16 mouse cellular contexts compared by ENCODE assay signal in the genomic region with DNA sequence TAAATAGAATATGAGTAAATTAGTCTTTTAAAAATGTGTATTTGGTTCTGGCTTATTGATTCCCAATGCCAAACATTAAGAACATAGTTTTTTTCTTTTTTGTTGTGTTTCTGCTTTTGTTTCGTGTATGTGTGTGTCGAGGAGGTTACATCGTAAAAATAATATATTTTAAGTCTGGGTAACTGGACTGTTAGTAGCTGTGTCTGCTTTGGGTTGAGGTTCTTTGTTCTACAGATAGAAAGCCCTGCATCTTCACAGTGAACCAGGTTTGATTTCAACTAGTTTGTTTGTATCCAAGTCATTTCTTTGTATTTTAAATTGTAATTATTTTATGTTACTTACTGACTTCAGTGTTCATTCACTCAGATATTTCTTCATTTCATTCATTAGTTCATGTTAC. TPM values are rescaled to one million over a fixed set of nuclear protein-coding genes. Genes with fewer than 3 reads are reported as not detected.
A peak's percentile ranks its signal among the peaks of the same experiment; 100 is the strongest.
DNase-seq lines count a peak whose midpoint lies in the region; ATAC-seq and TF ChIP-seq lines count a peak whose summit lies in the region.
"Had no signal": no experiment of that assay in that cellular context is flagged by ENCODE, and none has a peak within 500 bp of the region (broad histone marks: within the 10 kb centered on the region; RNA-seq: fewer than 3 reads in every experiment).

No protein-coding gene starts in this region.

- H3K36me3 ChIP-seq in heart, adult 2 months (ENCODE audit: control insufficient read depth, insufficient read depth, low read length) = peaks cover 2% of the 10 kb centered on the region
- H3K36me3 ChIP-seq in heart, embryonic 11.5 days (ENCODE audit: control insufficient read depth, insufficient read depth, low read length) = 0 out of 2 replicates have a peak, but pooled peaks cover 2% of the 10 kb centered on the region
- peaks cover 5% of the 10 kb centered on the region; the same call in 1 of the 2 replicates for H3K36me3 ChIP-seq in hindbrain, embryonic 14.5 days (replicated peaks; ENCODE audit: control insufficient read depth, insufficient read depth)
- H3K36me3 ChIP-seq in neural tube, embryonic 13.5 days = no peaks in the 10 kb centered on the region
- H3K36me3 ChIP-seq: embryonic facial prominence, embryonic 15.5 days had no signal

- H3K9ac ChIP-seq in heart, adult 2 months (ENCODE audit: low read depth, low read length) = no peak overlapping the region
- H3K9ac ChIP-seq in heart, embryonic 11.5 days (ENCODE audit: low read depth, low read length) = no peak overlapping the region
- H3K9ac ChIP-seq in hindbrain, embryonic 14.5 days = peak overlapping the region; percentile 84
- peak overlapping the region; percentile 75 for H3K9ac ChIP-seq in neural tube, embryonic 13.5 days
- H3K9ac ChIP-seq: embryonic facial prominence, embryonic 15.5 days had no signal

- no peak for DNase-seq in heart, adult 2 months
- no peak for DNase-seq in left cerebral cortex, adult 2 months (ENCODE audit: extremely low spot score in 1 of 2, low spot score in 2 of 2)
- DNase-seq in left cerebral cortex, postnatal 36 days (ENCODE audit: low spot score in 2 of 2) = no peak
- DNase-seq in hindbrain, embryonic 14.5 days (ENCODE audit: low spot score) = no peak
- DNase-seq in liver = no peak
- DNase-seq: adrenal gland, postnatal 14 days; kidney, postnatal 25 days; lung, adult 2 months; thymus, adult 2 months had no signal

- H3K27me3 ChIP-seq in heart, adult 2 months (ENCODE audit: control insufficient read depth, insufficient read depth, low read length) = no peaks in the 10 kb centered on the region
- no peaks in the 10 kb centered on the region for H3K27me3 ChIP-seq in heart, embryonic 11.5 days (ENCODE audit: control insufficient read depth, insufficient read depth, low read length)
- H3K27me3 ChIP-seq in hindbrain, embryonic 14.5 days (ENCODE audit: control insufficient read depth, insufficient read depth, low read length) = no peaks in the 10 kb centered on the region
- no peaks in the 10 kb centered on the region for H3K27me3 ChIP-seq in neural tube, embryonic 13.5 days
- H3K27me3 ChIP-seq: embryonic facial prominence, embryonic 15.5 days had no signal

- intact Hi-C loops in heart, adult 2 months (cut with DNase I) = loop anchor here (2.0 to 10.0 kb wide), 3 partner anchors 59 to 339 kb away; a partner anchor contains a TSS
- intact Hi-C loops in left cerebral cortex, adult 2 months (cut with DNase I) = loop anchor here (5.0 kb wide), 3 partner anchors 183 to 213 kb away; no protein-coding TSS in a partner anchor
- intact Hi-C loops in left cerebral cortex, postnatal 36 days (cut with DNase I) = loop anchor here (5.0 kb wide), 1 partner anchor 183 kb away; no protein-coding TSS in a partner anchor

- no peak for TF ChIP-seq POLR2A in heart, adult 2 months (IDR thresholded peaks at IDR 0.05; ENCODE audit: insufficient read depth, low read depth, low read length)

- 81% methylated on average over 3 of the region's 3 CpGs for WGBS in heart, adult 2 months
- WGBS in heart, embryonic 11.5 days (ENCODE audit: insufficient replicate concordance) = 89% methylated on average over 3 of the region's 3 CpGs
- 73% methylated on average over 3 of the region's 3 CpGs for WGBS in hindbrain, embryonic 14.5 days
- WGBS in neural tube, embryonic 13.5 days = 56% methylated on average over 3 of the region's 3 CpGs

- no peaks in the 10 kb centered on the region for H3K79me2 ChIP-seq in heart, adult 2 months (replicated peaks; ENCODE audit: control insufficient read depth, insufficient read depth, low read length)

- peaks cover 1% of the 10 kb centered on the region for H3K4me1 ChIP-seq in heart, adult 2 months (ENCODE audit: control insufficient read depth, insufficient read depth, low read length)
- peaks cover 3% of the 10 kb centered on the region; the same call in 1 of the 2 replicates for H3K4me1 ChIP-seq in heart, embryonic 11.5 days (ENCODE audit: control insufficient read depth, insufficient read depth, low read length)
- peaks cover 16% of the 10 kb centered on the region; the same call in 1 of the 2 replicates for H3K4me1 ChIP-seq in hindbrain, embryonic 14.5 days (replicated peaks; ENCODE audit: control insufficient read depth, insufficient read depth, low read length)
- H3K4me1 ChIP-seq in neural tube, embryonic 13.5 days (replicated peaks) = peaks cover 17% of the 10 kb centered on the region

- no peak for TF ChIP-seq CTCF in heart, adult 2 months (IDR thresholded peaks at IDR 0.05)
- no peak for TF ChIP-seq CTCF in left cerebral cortex, adult 2 months (IDR thresholded peaks at IDR 0.05)

- no peak overlapping the region for H3K4me2 ChIP-seq in heart, embryonic 11.5 days
- peak overlapping the region; percentile 74 for H3K4me2 ChIP-seq in hindbrain, embryonic 14.5 days (replicated peaks)
- H3K4me2 ChIP-seq in neural tube, embryonic 13.5 days = peak overlapping the region; percentile 50

- no peak for ATAC-seq in heart, embryonic 11.5 days (replicated peaks; ENCODE audit: insufficient number of reproducible peaks, low FRiP score, low TSS enrichment)
- ATAC-seq in hindbrain, embryonic 14.5 days (ENCODE audit: low FRiP score) = no peak
- 0 out of 2 replicates have a peak, but pooled peaks have one; percentile 51 for ATAC-seq in neural tube, embryonic 13.5 days (ENCODE audit: low read depth)
- ATAC-seq: intestine, postnatal 0 days had no signal

- H3K27ac ChIP-seq in heart, adult 2 months = peak overlapping the region; percentile 56
- H3K27ac ChIP-seq in heart, embryonic 11.5 days (ENCODE audit: low read depth, low read length) = no peak overlapping the region
- H3K27ac ChIP-seq in left cerebral cortex, adult 2 months = peak overlapping the region; percentile 97
- H3K27ac ChIP-seq in hindbrain, embryonic 14.5 days = peak overlapping the region; percentile 93
- H3K27ac ChIP-seq in neural tube, embryonic 13.5 days (replicated peaks) = peak overlapping the region; percentile 94
- H3K27ac ChIP-seq: embryonic facial prominence, embryonic 15.5 days; macrophage had no signal

- no peak for TF ChIP-seq EP300 in heart, adult 2 months (IDR thresholded peaks at IDR 0.05; ENCODE audit: insufficient read depth, low read depth, low read length)

- H3K4me3 ChIP-seq in heart, adult 2 months = no peak overlapping the region
- H3K4me3 ChIP-seq in heart, embryonic 11.5 days (ENCODE audit: low read depth, low read length) = no peak overlapping the region
- H3K4me3 ChIP-seq in left cerebral cortex, adult 2 months = peak overlapping the region; percentile 64
- peak overlapping the region; percentile 56 for H3K4me3 ChIP-seq in hindbrain, embryonic 14.5 days (replicated peaks; ENCODE audit: low read length)
- peak overlapping the region; percentile 48 for H3K4me3 ChIP-seq in neural tube, embryonic 13.5 days

- H3K9me3 ChIP-seq in heart, embryonic 11.5 days (replicated peaks; ENCODE audit: control insufficient read depth, low read length) = no peaks in the 10 kb centered on the region
- no peaks in the 10 kb centered on the region for H3K9me3 ChIP-seq in hindbrain, embryonic 14.5 days (ENCODE audit: control insufficient read depth, low read length)
- H3K9me3 ChIP-seq in neural tube, embryonic 13.5 days = no peaks in the 10 kb centered on the region
- H3K9me3 ChIP-seq: embryonic facial prominence, embryonic 15.5 days had no signal

RNA-seq across cellular contexts. Expression of a gene that starts 0.3 kb away (rescaled TPM):
- 10 to 100 TPM; 19.0 to 29.6 TPM for total RNA-seq in heart, adult 2 months (2021)
- 12.4 and 37.9 TPM in 2 replicates for polyA plus RNA-seq in heart, adult 2 months (2012; rRNA removed)
- 17.6 and 19.5 TPM in 2 replicates for polyA plus RNA-seq in heart, embryonic 11.5 days (2014; fragmentation: Nextera tagmentation; extraction: Ambion mirVana)
- total RNA-seq in left cerebral cortex, adult 2 months (2021) = 10 to 100 TPM; 49.5 to 54.4 TPM
- total RNA-seq in left cerebral cortex, postnatal 36 days (2021) = 10 to 100 TPM; 49.0 to 49.6 TPM
- polyA plus RNA-seq in hindbrain, embryonic 14.5 days (2014; fragmentation: Nextera tagmentation; extraction: Ambion mirVana) = 19.7 and 21.1 TPM in 2 replicates
- polyA plus RNA-seq in neural tube, embryonic 13.5 days (2015; fragmentation: Nextera tagmentation; extraction: Ambion mirVana) = 18.7 and 19.2 TPM in 2 replicates
- total RNA-seq: MEL had no signal
- polyA plus RNA-seq: gonadal fat pad, adult 2 months; lung, adult 2 months; macrophage had no signal

RNA-seq across cellular contexts. Expression of a gene that starts 59.4 kb away (rescaled TPM):
- 10 to 100 TPM; 55.8 to 58.3 TPM for total RNA-seq in heart, adult 2 months (2021)
- 24.7 and 48.2 TPM in 2 replicates for polyA plus RNA-seq in heart, adult 2 months (2012; rRNA removed)
- 32.3 and 37.3 TPM in 2 replicates for polyA plus RNA-seq in heart, embryonic 11.5 days (2014; fragmentation: Nextera tagmentation; extraction: Ambion mirVana)
- 10 to 100 TPM; 44.4 to 46.8 TPM for total RNA-seq in left cerebral cortex, adult 2 months (2021)
- total RNA-seq in left cerebral cortex, postnatal 36 days (2021) = 10 to 100 TPM; 36.7 to 42.1 TPM
- polyA plus RNA-seq in hindbrain, embryonic 14.5 days (2014; fragmentation: Nextera tagmentation; extraction: Ambion mirVana) = 34.3 and 38.0 TPM in 2 replicates
- 33.1 and 35.5 TPM in 2 replicates for polyA plus RNA-seq in neural tube, embryonic 13.5 days (2015; fragmentation: Nextera tagmentation; extraction: Ambion mirVana)

RNA-seq across cellular contexts. Expression of a gene that starts 59.4 kb away (rescaled TPM):
- total RNA-seq in heart, adult 2 months (2021) = 1 to 10 TPM; 7.9 to 8.8 TPM
- polyA plus RNA-seq in heart, adult 2 months (2012; rRNA removed) = 3.3 and 5.9 TPM in 2 replicates
- 9.0 and 9.6 TPM in 2 replicates for polyA plus RNA-seq in heart, embryonic 11.5 days (2014; fragmentation: Nextera tagmentation; extraction: Ambion mirVana)
- total RNA-seq in left cerebral cortex, adult 2 months (2021) = 1 to 10 TPM; 7.5 to 8.1 TPM
- 1 to 10 TPM; 6.5 to 8.3 TPM for total RNA-seq in left cerebral cortex, postnatal 36 days (2021)
- 7.2 and 9.3 TPM in 2 replicates for polyA plus RNA-seq in hindbrain, embryonic 14.5 days (2014; fragmentation: Nextera tagmentation; extraction: Ambion mirVana)
- 3.4 and 7.6 TPM in 2 replicates for polyA plus RNA-seq in neural tube, embryonic 13.5 days (2015; fragmentation: Nextera tagmentation; extraction: Ambion mirVana)

Comparison
In these comparisons a context has a peak if more than half of its experiments do, and no peak if none do; other contexts are left out.
1. H3K4me3 ChIP-seq: peak in left cerebral cortex, adult 2 months (single experiment), hindbrain, embryonic 14.5 days (single experiment) and neural tube, embryonic 13.5 days (single experiment); none in heart, adult 2 months (single experiment) and heart, embryonic 11.5 days (single experiment).
2. H3K9ac ChIP-seq: peak in hindbrain, embryonic 14.5 days (single experiment) and neural tube, embryonic 13.5 days (single experiment); none in heart, adult 2 months (single experiment) and heart, embryonic 11.5 days (single experiment).